Comparison of ENCODE assay signal across 10 mouse cellular contexts in the genomic region with DNA sequence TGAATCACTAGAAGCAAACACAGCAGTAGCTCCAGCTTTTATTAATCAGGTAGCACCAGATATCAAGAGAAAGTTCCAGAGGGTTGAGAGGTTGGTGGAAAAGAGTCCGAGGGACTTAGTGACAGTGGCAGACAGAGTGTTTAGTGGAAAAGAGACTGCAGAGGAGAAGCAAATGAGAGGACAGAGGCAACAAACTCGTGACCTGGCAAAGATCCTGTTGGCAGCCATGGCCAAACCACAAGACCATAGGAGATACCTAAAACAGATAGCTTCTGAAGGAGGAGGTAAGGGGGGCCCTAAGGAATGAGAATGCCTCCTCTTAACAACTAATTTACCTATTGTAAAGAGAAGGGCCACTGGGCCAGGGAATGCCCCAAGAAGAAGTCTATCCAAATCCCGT. TPM values are rescaled to one million over a fixed set of nuclear protein-coding genes. Genes with fewer than 3 reads are reported as not detected.
"Had no signal": no experiment of that assay in that cellular context is flagged by ENCODE, and none has a peak within 500 bp of the region (broad histone marks: within the 10 kb centered on the region; RNA-seq: fewer than 3 reads in every experiment).

No protein-coding gene starts in this region.

RNA-seq across cellular contexts. Expression of a gene that starts 59.3 kb away (rescaled TPM):
- total RNA-seq: liver, adult 2 months; megakaryocyte, adult 5-6 weeks; monocyte, adult 5-6 weeks had no signal
- polyA plus RNA-seq: limb, embryonic 15.5 days; liver, embryonic 12.5 days; liver, embryonic 15.5 days; liver, embryonic 16.5 days; macrophage; midbrain, embryonic 14.5 days; myocyte had no signal
